Mouse (Mus musculus) kidney, adult 8-10 months (tissue): Measurements from ENCODE around the gene Atp6v0a4.
A peak's percentile ranks its signal among the peaks of the same experiment; 100 is the strongest.

ENCODE experiments used
- DNase-seq, 2 experiments: peaks; one replicate each; pipeline ENCODE4 v3.0.0; 2022

Gene Atp6v0a4

DNA sequence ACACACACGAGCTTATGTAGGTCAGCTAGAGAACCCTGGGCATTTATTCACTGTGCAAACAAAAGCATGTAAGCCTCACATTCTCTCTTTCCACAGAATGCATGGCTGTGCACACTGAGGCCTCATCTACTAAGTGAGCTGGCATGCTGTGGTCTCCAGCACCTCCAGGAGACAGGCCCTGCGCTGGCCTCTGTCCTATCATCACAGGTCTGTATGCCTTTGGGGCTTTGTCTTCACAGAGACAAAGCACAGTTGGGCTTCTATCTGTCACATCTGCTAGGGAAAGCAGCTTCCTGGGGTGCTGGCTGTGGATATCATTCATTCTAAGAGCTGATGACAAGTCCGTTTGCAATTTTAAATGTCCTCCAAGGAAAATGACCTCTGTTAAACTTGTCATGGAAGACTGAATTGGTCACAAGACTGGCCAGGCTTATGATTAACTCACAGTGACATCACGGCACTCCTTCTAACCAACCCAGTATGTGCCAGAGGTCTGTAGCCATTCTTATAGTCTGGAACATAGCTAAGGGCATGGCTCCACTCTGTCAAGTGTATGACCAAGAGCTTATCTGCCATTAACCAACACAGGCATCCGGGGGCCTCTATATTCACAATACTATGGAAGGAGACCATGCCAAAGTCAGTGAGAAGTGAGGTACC, 52.1 kb downstream of the Atp6v0a4 start:
- peak; percentile 74 to 85 for DNase-seq

DNA sequence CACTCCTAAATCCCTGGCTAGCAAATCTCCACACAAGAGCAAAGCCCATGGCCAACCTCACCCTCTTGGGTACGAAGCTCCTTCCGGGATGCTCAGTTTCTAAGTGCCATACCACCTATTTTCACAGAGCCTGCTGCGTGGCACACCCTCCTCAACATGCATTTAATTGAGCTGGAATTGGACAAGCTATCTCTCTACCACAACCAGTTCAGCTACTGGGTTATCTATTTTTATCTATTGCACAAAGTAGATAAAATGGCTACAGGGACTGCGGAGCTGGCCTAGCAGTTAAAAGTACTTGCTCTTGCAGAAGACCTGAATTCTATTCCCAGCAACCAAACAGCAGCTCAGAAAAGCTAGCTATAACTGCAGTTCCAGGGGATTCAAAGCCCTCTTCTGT, 53.1 kb downstream of the Atp6v0a4 start:
- DNase-seq: no peak

DNA sequence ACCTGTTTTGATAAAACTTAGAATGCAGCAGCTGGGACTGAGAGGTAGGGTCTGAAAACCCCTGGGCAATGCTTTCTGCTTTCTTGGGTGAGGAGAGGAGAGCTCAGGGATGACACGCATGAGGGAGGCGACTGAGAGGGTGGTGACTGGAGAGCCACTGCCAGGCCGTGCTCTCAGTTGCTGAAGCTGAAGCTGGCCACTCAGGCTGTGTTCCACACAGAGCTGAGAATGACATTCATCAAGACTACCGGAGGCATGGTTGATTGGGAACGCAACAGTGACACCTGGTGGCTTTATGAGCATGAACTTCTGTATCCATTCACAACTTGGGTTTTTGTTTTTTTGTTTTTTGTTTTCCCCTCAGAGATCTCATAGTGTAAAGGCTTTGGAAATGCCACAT, 58.2 kb downstream of the Atp6v0a4 start:
- peak in 1 of 2 experiments; percentile 48 for DNase-seq

DNA sequence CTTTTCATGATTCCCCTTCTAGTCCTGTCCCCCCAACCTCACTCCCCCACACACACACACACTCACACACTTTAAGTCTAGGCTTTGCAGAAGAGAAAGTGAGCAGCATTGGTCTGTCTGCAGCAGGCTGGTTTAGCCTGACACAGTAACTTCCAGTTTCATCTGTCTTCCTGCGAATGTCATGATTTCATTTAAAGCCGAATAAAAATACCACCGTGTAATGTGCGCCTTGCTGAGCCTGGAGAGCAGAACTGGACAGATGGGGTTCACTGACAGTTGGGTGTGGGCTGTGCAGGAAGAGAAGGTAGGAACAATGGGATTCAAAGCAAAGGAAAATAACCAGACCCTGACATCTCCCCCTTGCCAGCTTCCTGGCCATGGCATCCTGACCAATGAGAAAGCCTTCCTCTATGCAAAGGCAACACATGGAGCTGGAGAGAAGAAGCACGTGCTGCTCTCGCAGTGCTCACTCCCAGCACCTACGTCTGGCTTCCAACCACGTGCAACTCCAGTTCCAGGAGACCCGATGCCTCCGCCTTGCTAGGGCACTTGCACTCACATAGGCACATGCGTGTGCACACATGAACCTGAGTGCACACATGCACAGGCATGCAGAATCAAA, 58.8 kb downstream of the Atp6v0a4 start:
- no peak for DNase-seq

DNA sequence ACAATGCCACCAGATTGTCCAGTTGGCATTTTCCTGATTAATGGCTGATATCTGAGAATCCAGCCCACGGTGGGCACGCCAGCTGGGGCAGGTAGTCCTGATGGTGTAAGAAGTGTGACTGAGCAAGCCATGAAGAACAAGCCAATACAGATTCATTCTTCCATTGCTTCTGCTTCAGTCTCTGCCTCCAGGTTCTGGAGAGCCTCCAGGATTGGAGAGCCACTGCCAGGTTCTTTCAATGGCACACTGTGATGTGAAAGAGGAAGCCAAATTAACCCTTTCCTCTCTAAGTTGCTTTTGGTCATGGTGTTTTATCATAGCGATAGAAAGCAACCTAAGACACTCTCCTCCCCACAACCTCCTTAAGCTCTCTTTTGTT, 59.3 kb downstream of the Atp6v0a4 start:
- DNase-seq: no peak

DNA sequence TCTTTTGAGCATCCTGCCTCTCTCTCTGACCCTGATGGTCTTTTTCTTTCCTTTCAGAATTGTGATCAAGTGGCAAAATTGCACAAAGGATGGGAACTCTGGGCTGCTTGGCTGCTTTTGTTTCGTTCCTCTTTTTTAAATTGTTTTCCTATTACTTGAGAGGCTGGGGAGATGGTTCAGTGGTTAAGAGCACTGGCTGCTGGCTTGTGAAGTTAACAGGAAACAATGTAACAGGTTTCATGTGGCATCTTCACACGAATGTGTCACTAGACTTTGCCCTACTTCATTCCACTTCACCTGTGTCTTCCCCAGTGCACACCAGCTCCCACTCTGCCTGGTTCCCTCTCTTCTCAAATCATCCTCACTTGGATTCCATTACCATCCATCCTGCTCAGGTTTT, 59.8 kb downstream of the Atp6v0a4 start:
- no peak for DNase-seq

DNA sequence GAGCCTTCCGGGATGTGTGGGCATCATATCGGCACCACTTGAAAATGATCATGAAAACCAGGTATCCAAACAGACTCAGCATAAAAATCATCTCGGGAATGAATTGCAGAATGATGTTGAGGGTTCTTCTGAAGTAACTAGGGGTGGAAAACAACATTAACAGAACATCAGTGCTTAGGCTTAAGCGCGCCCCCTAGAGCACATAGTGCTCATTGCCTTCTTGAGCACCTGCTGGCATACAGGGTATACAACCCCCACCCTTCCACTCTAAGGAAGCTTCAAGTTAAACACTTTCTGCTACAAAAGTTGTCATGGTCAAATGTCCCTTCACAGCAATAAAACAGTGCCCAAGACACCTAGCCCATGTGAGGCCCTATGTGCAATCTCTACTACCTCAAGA, 65.6 kb downstream of the Atp6v0a4 start:
- no peak for DNase-seq

DNA sequence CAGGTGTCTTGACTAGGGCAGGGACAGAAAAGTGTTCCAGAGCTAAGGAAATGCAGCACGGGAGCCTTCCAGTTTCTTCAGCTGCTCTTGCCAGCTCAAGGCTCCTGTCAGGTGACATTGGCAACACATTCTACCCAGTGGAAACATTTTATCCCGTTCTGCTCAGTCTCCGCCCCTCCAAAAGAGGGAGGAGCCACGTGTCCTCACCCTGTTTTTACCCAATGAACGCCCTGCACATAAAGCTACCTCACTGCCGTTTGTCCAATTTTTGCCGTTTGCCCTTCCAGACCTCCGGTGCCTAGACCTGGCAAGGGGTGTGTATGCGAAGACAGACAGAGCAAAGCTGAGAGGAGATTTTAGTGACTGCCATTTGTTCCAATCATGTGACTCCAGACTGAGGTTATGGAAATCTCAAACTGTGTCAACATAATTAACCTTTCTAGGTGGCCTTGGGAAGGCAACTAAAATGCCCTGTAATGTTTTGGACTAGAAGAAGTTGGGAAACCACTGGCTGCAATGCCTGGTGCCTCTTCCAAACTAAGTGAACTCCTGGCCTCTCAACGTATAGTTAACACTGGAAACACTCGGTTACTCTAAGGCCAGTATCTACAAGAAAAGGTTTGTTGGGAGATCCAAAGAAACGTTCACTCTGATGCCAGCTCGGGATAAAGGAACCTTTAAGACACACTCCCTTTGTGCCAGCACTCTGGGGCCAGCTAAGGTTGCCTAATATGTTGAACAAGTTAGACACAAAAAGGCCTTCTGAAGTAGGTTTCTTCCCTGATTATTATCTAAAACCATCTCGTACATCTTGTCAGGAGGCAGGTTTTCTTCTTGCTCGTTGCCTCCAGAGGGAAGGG, 68.7 kb downstream of the Atp6v0a4 start:
- peak; percentile 48 to 61 for DNase-seq

DNA sequence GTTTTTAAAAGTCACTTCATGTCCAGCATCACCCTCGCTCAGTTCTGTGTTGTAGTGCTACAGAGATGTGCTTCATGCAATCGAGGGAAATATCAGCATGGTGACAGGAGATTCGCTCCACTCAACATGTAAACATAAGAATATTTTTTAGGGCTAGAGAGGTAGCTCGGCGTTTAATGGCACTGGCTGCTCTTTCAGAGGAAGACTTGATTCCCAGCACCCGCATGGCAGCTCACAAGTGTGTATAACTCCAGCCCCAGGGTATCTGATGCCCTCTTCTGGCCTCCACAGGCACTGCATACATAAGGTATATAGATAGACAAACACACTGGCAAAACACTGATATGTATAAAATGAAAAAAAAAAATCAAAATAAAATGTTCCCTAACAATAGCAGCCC, 74.8 kb downstream of the Atp6v0a4 start:
- no peak for DNase-seq

DNA sequence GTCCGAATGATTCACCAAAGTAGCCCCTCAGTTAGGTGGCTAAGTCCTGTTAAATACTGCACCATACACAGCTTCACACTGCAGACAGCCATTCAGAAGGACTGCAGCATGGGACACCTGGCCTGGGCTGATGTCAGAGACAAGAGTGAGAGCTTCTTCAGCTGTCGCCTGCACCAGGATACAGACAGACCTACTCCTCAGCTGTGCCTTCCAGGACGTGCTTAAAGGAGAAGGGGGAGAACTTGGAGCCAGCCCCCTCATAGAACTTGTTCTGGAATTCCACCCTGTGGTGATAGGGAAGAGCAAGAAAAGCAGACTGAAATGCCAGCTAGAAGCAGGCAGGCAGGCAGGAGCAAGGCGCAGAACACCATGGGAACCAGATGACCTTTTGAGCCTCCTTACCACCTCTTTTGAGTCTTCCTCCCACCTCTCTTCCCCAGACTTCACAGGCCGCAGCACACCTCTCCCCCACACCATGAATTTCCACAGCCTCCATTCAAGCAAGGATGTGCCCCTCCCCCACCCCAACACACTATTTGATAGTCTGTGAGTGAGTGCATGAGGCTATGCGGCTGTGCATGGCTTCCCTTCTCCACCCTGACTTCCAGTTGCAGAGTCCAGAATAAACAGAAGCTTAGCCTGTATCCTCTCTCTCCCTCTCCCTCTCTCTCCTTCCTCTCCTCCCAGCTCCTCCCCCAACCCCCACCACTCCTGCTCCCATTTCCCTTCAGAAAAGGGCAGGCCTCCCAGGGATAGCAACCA, 75.4 kb downstream of the Atp6v0a4 start:
- no peak for DNase-seq

DNA sequence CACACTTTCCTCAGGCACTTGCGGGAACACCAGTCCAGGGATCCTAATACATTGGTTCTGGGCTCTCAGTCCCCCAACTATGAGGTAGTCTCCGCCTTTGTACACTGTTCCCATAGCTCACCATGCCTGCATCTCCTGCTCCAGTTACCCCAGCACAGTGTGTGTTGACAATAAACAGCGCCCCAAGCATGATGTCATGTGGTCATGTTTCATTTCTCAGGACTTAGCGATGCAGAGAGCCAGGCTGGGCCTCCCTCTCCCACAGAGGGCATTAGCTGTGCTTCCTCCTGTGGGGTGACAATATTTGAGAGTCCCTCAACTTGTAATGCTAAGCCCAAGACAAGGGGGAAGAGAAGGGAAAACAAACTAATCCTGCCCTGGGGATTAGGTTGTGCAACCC, 76.4 kb downstream of the Atp6v0a4 start:
- no peak for DNase-seq

DNA sequence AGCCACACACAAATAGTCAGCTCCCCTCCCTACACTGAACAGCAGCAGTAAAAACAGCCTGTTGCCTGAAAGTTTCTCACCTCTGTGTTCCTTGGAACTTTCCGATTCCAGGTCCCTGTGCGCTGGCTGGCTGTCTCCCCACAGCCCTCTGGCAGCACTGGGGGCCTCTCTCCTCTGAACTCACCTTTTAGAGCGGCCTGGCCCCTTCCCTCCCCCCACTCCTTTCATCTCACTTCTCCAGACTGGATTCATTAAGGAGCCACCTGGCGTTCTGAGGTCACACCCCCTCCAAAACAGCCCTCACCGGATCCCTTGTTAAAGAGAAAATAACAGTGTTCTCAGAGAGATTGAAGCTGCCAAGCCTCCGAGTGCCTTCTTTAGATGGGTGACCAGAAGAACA, 77.5 kb downstream of the Atp6v0a4 start, which contains the start of gene Svopl:
TSS of gene Svopl (minus strand) at position 159 of the 400 bp plus-strand sequence.
- DNase-seq: no peak

DNA sequence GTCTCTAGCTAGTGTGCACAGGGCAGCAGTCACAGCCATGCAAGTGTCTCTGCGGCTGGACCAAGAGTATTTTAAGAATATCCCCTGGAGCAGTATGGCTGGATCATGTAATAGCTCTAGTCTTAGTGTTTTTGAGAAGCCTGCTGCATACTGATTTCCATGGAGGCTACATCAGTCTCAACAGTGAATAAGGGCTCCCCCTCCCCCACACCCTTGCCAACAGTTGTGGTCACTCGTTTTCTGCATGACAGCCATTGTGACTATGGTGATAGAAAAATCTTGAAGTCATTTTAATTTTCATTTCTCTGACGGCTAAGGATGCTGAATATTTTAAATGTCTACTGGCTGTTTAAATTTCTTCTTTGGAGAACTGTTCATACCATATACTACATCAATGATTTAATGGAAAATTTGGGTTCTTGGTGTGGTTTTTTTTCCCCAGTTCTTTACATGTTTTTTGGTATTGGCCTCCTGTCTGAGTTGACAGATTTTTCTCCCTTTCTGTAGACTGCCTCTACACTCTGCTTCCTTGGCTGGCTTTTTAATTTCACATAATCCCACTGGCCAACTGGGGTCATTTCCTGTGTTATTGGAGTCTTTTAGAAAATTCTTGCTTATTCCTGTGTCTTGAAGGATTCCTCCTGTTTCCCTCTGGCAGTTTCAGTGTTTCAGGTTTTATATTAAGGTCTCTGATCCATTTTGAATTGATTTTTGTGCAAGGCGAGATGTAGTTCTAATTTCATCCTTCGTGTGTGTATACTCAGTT, 91.4 kb downstream of the Atp6v0a4 start:
- DNase-seq: peak in 1 of 2 experiments; percentile 24

DNA sequence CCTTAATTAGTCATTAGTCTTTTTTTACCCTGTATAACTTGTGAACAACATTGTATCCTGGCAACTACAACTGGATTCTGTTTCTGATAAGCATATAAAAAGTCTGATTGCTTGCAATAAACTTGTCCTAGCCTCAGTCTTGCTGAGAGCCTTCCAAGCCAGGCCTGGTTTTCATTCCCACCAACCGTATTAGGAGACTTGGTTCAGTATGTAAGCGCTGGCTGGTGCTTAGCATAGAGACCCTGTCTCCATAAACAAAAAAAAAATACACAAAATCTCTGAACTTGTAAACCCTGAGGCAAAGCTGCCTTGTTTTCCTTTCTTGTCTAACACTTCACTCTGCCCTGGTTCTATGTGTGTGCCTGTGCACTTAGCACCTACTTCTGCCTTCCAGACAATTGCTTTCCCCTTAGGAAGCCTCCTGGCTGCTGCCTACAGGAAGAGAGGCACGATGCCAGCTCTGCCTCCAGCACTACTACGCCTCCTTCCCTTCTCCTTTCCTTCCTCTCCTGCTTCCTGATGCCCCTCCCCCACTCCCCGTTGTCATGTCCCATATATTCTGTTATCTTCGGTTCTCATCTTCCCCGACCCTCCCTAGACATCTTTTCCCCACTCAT, 92.4 kb downstream of the Atp6v0a4 start:
- peak in 1 of 2 experiments; percentile 24 for DNase-seq

DNA sequence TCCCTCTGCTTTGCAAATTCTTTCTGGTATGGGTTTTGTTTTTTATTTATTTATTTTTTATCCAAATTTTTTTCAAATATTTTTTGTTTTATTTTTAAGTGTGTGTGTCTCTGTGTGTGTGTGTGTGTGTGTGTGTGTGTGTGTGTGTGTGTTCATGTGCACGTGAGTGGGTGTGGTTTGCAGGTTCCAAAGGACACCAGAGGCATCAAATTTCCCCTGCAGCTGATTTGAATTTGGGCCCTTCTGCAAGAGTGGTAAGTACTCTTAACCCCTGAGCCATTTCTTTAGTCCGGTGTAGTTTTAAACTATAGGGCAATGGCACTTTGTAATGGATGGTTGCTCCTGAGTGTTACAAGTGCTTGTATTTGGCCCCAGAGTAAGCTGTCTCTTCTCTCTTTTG, 96.2 kb downstream of the Atp6v0a4 start:
- no peak for DNase-seq

DNA sequence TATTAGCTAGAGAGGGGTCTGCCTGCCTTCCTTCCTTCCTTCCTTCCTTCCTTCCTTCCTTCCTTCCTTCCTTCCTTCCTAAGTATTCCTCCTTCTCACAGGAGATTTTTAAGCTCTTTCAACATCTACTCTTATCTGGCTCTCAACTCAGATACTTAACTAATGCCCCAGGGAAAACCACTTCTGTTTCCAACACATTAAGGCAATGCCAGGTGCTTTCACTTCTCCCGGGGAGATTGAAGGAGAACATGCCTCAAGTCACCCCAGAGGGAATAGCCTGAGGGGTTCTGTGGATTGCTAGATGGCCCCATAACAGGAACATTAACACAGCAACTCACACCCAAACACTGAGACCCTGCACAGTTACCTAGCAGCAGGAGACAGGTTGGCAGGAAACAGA, 96.6 kb downstream of the Atp6v0a4 start:
- DNase-seq: no peak

DNA sequence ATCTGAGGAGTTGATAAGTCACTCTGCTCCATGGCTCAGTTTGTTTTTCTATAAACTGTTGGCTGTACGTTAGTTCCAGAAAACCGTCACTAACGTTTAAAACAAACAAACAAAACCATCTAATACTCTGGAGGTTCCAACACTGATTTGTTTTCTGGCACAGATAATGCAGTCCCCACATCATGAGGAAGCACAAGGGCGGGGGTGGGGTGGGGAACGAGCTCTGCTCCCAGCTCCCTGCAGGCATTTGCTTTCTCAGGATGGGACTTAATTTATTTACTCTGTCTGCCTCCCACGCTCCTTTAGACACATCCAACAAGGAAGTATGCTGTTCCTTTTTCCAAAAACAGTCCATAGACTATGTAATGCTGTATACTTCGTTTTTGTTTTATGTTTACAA, 101.1 kb downstream of the Atp6v0a4 start:
- no peak for DNase-seq

DNA sequence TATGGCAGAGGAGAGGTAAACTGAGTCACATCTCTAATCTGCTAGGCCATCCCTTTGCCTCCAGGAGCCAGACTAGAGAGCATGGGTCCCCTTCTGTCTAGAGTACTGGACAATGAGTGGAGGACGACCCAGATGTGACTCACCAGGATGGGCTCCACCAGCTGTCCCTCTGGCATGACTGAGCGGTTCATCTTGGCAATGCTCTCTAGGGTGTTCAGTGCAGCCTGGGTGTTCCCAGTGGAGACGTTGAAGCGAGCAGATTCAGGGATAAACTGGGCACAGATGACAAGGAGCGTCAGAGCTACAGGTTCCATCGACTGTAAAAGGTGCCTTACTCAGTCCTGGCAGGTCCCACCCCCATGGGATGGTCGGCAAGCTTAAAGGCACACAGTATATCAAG, 103.0 kb downstream of the Atp6v0a4 start:
- DNase-seq: no peak

DNA sequence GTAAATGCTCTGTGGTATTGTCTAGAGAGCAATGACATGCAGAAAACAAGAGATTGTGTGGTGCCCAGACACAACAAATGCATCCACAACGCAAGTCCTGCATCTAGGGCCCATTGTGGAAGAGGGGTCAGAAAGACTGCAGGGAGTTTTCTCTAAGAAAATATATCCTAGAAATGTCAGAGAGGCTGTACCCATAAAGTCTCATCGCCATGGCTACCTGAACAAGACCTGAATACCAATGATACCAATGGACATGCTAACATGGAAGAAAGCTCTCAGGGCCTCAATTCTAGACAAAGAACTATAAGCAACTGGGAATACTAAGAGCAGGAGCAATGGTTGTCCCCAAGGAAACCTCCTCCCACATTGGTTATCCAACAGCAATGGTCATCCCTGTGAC, 111.6 kb downstream of the Atp6v0a4 start:
- no peak for DNase-seq

DNA sequence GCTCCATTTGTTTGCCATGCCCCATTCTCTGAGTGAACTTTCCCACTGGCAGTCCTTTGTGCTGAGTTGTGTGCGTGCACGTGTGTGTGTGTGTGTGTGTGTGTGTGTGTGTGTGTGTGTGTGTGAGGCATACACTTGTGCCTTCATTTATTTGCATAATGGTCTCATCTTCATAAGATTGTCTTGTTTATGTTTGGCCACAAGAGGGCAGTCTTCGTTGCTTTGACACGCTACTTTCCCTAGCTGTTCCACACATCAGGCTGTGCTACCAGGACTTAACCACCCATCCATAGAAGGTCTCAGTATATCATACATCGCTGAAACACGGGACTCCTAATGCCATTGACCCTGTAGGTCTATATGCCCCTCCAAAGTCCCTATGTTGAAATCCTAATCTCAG, 116.9 kb downstream of the Atp6v0a4 start:
- DNase-seq: peak; percentile 22 to 35
